Mouse (Mus musculus): ENCODE data around the gene Zdhhc20. TPM values are rescaled to one million over a fixed set of nuclear protein-coding genes. Genes with fewer than 3 reads are reported as not detected.
"Not testable (repeated sequence)": the region's sequence is repeated elsewhere in the genome, so short reads cannot be mapped to it uniquely, and the experiment has no call there.

The Zdhhc20 gene
- polyA plus RNA-seq (2015; fragmentation: Nextera tagmentation; extraction: Ambion mirVana) = 41.1 and 42.4 TPM in 2 replicates

- H3K4me3 ChIP-seq = peak within 1 kb of the TSS; percentile 96
- H3K9me3 ChIP-seq = no peaks in the 10 kb centered on the region
- H3K4me2 ChIP-seq = peak within 1 kb of the TSS; percentile 84
- ATAC-seq (ENCODE audit: extremely low read depth, insufficient number of reproducible peaks, low FRiP score, low TSS enrichment) = peak; percentile 99
- peak within 1 kb of the TSS; percentile 98 for H3K9ac ChIP-seq
- no peaks in the 10 kb centered on the region for H3K36me3 ChIP-seq
- WGBS = 4% methylated on average over 58 of the region's 65 CpGs
- peaks cover 22% of the 10 kb centered on the region for H3K4me1 ChIP-seq
- H3K27ac ChIP-seq (replicated peaks) = peak within 1 kb of the TSS; percentile 88
- H3K27me3 ChIP-seq (replicated peaks) = no peaks in the 10 kb centered on the region
Measured at GRCm38 (mm10) chr14:57890011-57890842, at the start of gene Zdhhc20. Zdhhc20 (minus strand) TSS chr14:57890276.

GRCm38 (mm10) chr14:57937297-57937696, 47.2 kb upstream of the Zdhhc20 start:
- Histone ChIP-seq H3K9ac (no peak overlapping the region), H3K4me2 (no peak overlapping the region), H3K27me3 (replicated peaks) (no peaks in the 10 kb centered on the region), H3K36me3 (peaks cover 41% of the 10 kb centered on the region), H3K4me3 (no peak overlapping the region), H3K9me3 (no peaks in the 10 kb centered on the region), H3K27ac (replicated peaks) (no peak overlapping the region), H3K4me1 (peaks cover 13% of the 10 kb centered on the region)
- 74% methylated on average over 6 of the region's 6 CpGs for WGBS
- ATAC-seq (ENCODE audit: extremely low read depth, insufficient number of reproducible peaks, low FRiP score, low TSS enrichment) = no peak

- H3K36me3 ChIP-seq = peaks cover 37% of the 10 kb centered on the region
- 94% methylated on average over 13 of the region's 13 CpGs for WGBS
- no peak for ATAC-seq (ENCODE audit: extremely low read depth, insufficient number of reproducible peaks, low FRiP score, low TSS enrichment)
- no peak overlapping the region for H3K27ac ChIP-seq (replicated peaks)
- H3K9ac ChIP-seq = no peak overlapping the region
- H3K9me3 ChIP-seq = no peaks in the 10 kb centered on the region
- no peak overlapping the region for H3K4me3 ChIP-seq
- peaks cover 13% of the 10 kb centered on the region for H3K4me1 ChIP-seq
- H3K4me2 ChIP-seq = no peak overlapping the region
- no peaks in the 10 kb centered on the region for H3K27me3 ChIP-seq (replicated peaks)
Measured at GRCm38 (mm10) chr14:57934666-57935065, 44.6 kb upstream of the Zdhhc20 start.

DNA sequence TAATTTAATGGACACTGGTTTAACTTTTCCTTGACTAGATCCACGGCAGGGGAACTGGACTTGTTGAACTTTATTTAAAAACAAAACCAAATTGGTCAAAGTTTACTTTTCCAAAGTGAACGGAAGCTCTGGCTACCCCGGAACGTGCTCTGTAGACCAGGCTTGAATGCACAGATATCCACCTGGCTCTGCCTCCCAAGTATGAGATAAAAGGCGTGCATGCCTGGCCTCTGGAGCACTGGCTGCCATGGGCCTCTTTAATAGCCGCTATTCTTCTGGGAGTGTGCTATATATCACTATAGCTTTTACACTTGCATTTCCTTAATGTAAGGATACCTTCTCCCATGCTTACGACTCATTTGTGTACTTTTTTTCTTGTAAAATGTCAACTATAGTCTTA, 43.5 kb upstream of the Zdhhc20 start:
- Histone ChIP-seq H3K9me3 (no peaks in the 10 kb centered on the region), H3K27ac (replicated peaks) (no peak overlapping the region; the same call in 1 of the 2 replicates), H3K9ac (no peak overlapping the region), H3K27me3 (replicated peaks) (no peaks in the 10 kb centered on the region), H3K4me2 (no peak overlapping the region), H3K4me1 (peaks cover 13% of the 10 kb centered on the region), H3K36me3 (peaks cover 39% of the 10 kb centered on the region), H3K4me3 (no peak overlapping the region)
- WGBS = 44% methylated on average over 7 of the region's 7 CpGs
- ATAC-seq (ENCODE audit: extremely low read depth, insufficient number of reproducible peaks, low FRiP score, low TSS enrichment) = no peak

DNA sequence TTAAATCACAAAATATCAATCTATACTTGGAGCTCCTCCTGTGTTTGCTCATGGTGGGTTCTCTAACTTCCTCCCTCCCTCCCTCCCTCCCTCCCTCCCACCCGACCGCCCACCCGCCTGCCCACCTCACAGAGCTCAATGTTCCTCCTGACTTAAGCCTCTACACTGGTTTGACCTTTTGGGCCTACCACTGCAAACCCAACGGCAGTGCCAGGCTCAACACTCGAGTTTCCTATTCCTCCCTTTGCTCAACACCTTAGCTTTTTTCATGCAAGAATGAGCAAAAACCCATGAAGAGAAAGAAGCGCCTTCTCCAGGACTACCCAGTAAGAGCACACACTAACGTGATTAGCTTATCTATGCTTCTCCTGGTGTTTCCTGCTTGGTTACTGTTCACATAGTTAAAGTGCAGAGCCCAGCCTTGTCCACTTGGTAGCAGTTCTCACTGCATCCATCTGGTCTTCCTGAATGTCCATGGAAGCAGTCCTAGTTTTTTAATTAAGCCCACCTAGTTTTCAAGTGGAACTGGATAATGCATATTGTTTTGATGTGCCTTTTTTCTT, 42.9 kb upstream of the Zdhhc20 start:
- Histone ChIP-seq H3K9ac (no peak overlapping the region), H3K4me3 (no peak overlapping the region), H3K27me3 (replicated peaks) (no peaks in the 10 kb centered on the region), H3K9me3 (no peaks in the 10 kb centered on the region), H3K27ac (replicated peaks) (no peak overlapping the region; the same call in 1 of the 2 replicates), H3K4me2 (no peak overlapping the region), H3K36me3 (peaks cover 41% of the 10 kb centered on the region), H3K4me1 (peaks cover 13% of the 10 kb centered on the region)
- no peak for ATAC-seq (ENCODE audit: extremely low read depth, insufficient number of reproducible peaks, low FRiP score, low TSS enrichment)
- WGBS = 37% methylated on average over 7 of the region's 7 CpGs

GRCm38 (mm10) chr14:57921428-57922131, 31.5 kb upstream of the Zdhhc20 start:
- Histone ChIP-seq H3K4me1 (peaks cover 17% of the 10 kb centered on the region), H3K9me3 (0 out of 2 replicates have a peak, but pooled peaks cover 6% of the 10 kb centered on the region), H3K4me2 (peak overlapping the region; percentile 10; the same call in 1 of the 2 replicates), H3K9ac (no peak overlapping the region), H3K27ac (replicated peaks) (peak overlapping the region; percentile 82), H3K4me3 (no peak overlapping the region), H3K27me3 (replicated peaks) (no peaks in the 10 kb centered on the region), H3K36me3 (peaks cover 70% of the 10 kb centered on the region)
- WGBS = 48% methylated on average over 10 of the region's 10 CpGs
- ATAC-seq (ENCODE audit: extremely low read depth, insufficient number of reproducible peaks, low FRiP score, low TSS enrichment) = no peak

- Histone ChIP-seq H3K4me1 (peaks cover 17% of the 10 kb centered on the region), H3K9me3 (0 out of 2 replicates have a peak, but pooled peaks cover 6% of the 10 kb centered on the region), H3K4me2 (0 out of 2 replicates have a peak overlapping the region, but pooled peaks have one; percentile 10), H3K9ac (no peak overlapping the region), H3K27ac (replicated peaks) (peak overlapping the region; percentile 82), H3K4me3 (no peak overlapping the region), H3K36me3 (peaks cover 70% of the 10 kb centered on the region), H3K27me3 (replicated peaks) (no peaks in the 10 kb centered on the region)
- WGBS = 49% methylated on average over 18 of the region's 18 CpGs
- no peak for ATAC-seq (ENCODE audit: extremely low read depth, insufficient number of reproducible peaks, low FRiP score, low TSS enrichment)
Measured at GRCm38 (mm10) chr14:57920568-57921310, 30.7 kb upstream of the Zdhhc20 start.

GRCm38 (mm10) chr14:57919148-57919875, 29.2 kb upstream of the Zdhhc20 start:
- WGBS = 84% methylated on average over 17 of the region's 17 CpGs
- Histone ChIP-seq H3K4me1 (peaks cover 17% of the 10 kb centered on the region), H3K36me3 (peaks cover 71% of the 10 kb centered on the region), H3K9me3 (0 out of 2 replicates have a peak, but pooled peaks cover 6% of the 10 kb centered on the region), H3K27ac (replicated peaks) (no peak overlapping the region), H3K9ac (no peak overlapping the region), H3K27me3 (replicated peaks) (no peaks in the 10 kb centered on the region), H3K4me2 (no peak overlapping the region), H3K4me3 (no peak overlapping the region)
- ATAC-seq (ENCODE audit: extremely low read depth, insufficient number of reproducible peaks, low FRiP score, low TSS enrichment) = no peak

GRCm38 (mm10) chr14:57915341-57915740, 25.3 kb upstream of the Zdhhc20 start:
- H3K4me2 ChIP-seq = no peak overlapping the region
- peaks cover 50% of the 10 kb centered on the region for H3K36me3 ChIP-seq
- H3K4me3 ChIP-seq = no peak overlapping the region
- H3K9ac ChIP-seq = no peak overlapping the region
- H3K9me3 ChIP-seq = no peaks in the 10 kb centered on the region
- no peak overlapping the region for H3K27ac ChIP-seq (replicated peaks)
- H3K27me3 ChIP-seq (replicated peaks) = no peaks in the 10 kb centered on the region
- ATAC-seq (ENCODE audit: extremely low read depth, insufficient number of reproducible peaks, low FRiP score, low TSS enrichment) = no peak
- 75% methylated on average over 6 of the region's 6 CpGs for WGBS
- H3K4me1 ChIP-seq = no peaks in the 10 kb centered on the region; the same call in 1 of the 2 replicates

- peaks cover 30% of the 10 kb centered on the region for H3K36me3 ChIP-seq
- H3K9me3 ChIP-seq; H3K9ac ChIP-seq; H3K27ac ChIP-seq (replicated peaks); H3K4me3 ChIP-seq; H3K4me1 ChIP-seq; H3K4me2 ChIP-seq; H3K27me3 ChIP-seq (replicated peaks); ATAC-seq (ENCODE audit: extremely low read depth, insufficient number of reproducible peaks, low FRiP score, low TSS enrichment): not testable (repeated sequence)
- 59% methylated on average over 1 of the region's 1 CpGs for WGBS
Measured at GRCm38 (mm10) chr14:57912211-57913007, 22.3 kb upstream of the Zdhhc20 start.

Data from heart, embryonic 13.5 days (tissue).